In the genomic region with DNA sequence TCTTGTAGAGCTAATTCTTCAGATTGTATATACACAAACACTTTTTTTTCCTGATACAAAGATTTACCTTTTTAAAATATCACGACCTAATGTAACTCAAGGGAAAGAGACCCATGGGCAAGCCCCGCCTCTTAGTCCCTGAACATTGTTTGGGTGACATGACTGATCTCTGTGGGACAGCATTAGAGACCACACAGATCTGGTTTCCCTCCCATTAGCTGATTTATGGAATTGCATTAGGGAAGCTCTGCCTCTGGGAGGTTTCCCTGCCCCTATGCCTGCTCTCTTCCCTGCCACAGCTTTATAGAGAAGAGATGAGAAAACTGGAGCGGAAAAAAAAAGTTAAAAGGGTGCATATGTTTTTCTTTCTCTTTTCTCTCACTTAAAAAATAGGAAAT, we compare ENCODE assay signal across 17 mouse cellular contexts. TPM values are rescaled to one million over a fixed set of nuclear protein-coding genes. Genes with fewer than 3 reads are reported as not detected.
DNase-seq lines count a peak whose midpoint lies in the region; ATAC-seq lines count a peak whose summit lies in the region.
"Had no signal": no experiment of that assay in that cellular context is flagged by ENCODE, and none has a peak within 500 bp of the region (broad histone marks: within the 10 kb centered on the region; RNA-seq: fewer than 3 reads in every experiment).

No protein-coding gene starts in this region.

- no peak overlapping the region for H3K4me3 ChIP-seq in kidney, embryonic 14.5 days (ENCODE audit: low read length)
- H3K4me3 ChIP-seq in hindbrain, embryonic 12.5 days = no peak overlapping the region
- no peak overlapping the region for H3K4me3 ChIP-seq in midbrain, embryonic 12.5 days
- H3K4me3 ChIP-seq: gastrocnemius, adult 2 months; heart, embryonic 13.5 days; left cerebral cortex, adult 2 months had no signal

- H3K27ac ChIP-seq in kidney, embryonic 14.5 days (ENCODE audit: low read depth, low read length) = no peak overlapping the region
- no peak overlapping the region for H3K27ac ChIP-seq in hindbrain, embryonic 12.5 days
- no peak overlapping the region for H3K27ac ChIP-seq in midbrain, embryonic 12.5 days (replicated peaks)
- H3K27ac ChIP-seq: gastrocnemius, adult 2 months; heart, embryonic 13.5 days; left cerebral cortex, adult 2 months had no signal

- ATAC-seq in kidney, embryonic 14.5 days (ENCODE audit: low FRiP score, low TSS enrichment) = peak; percentile 51; the same call in 1 of the 2 replicates
- ATAC-seq in hindbrain, embryonic 12.5 days (ENCODE audit: low FRiP score) = no peak
- no peak for ATAC-seq in midbrain, embryonic 12.5 days (ENCODE audit: low FRiP score, low read depth)
- ATAC-seq: activated CD4-positive, CD25-positive, alpha-beta regulatory T cell, adult 4 months; CD4-positive, CD25-positive, alpha-beta regulatory T cell, adult 4 months had no signal

- H3K9me3 ChIP-seq in kidney, embryonic 14.5 days (ENCODE audit: control insufficient read depth, low read length) = no peaks in the 10 kb centered on the region
- H3K9me3 ChIP-seq in hindbrain, embryonic 12.5 days (replicated peaks) = no peaks in the 10 kb centered on the region
- no peaks in the 10 kb centered on the region for H3K9me3 ChIP-seq in midbrain, embryonic 12.5 days
- H3K9me3 ChIP-seq: heart, embryonic 13.5 days had no signal

- H3K4me1 ChIP-seq in kidney, embryonic 14.5 days (ENCODE audit: control insufficient read depth, insufficient read depth, low read length) = 0 out of 2 replicates have a peak, but pooled peaks cover 3% of the 10 kb centered on the region
- H3K4me1 ChIP-seq in hindbrain, embryonic 12.5 days = peaks cover 27% of the 10 kb centered on the region
- peaks cover 29% of the 10 kb centered on the region for H3K4me1 ChIP-seq in midbrain, embryonic 12.5 days

- DNase-seq in kidney, adult 8-10 months = no peak
- peak; percentile 46 for DNase-seq in retina, embryonic 14.5 days (ENCODE audit: low spot score)
- no peak for DNase-seq in right cerebral cortex, postnatal 25 days
- DNase-seq in right cerebral cortex, postnatal 36 days (ENCODE audit: low spot score in 2 of 2) = no peak
- no peak for DNase-seq in gastrocnemius, postnatal 10 days
- DNase-seq: cerebellum, postnatal 14 days; gastrocnemius, adult 2 months; lung, postnatal 10 days had no signal

- H3K9ac ChIP-seq in kidney, embryonic 14.5 days (ENCODE audit: low read depth, low read length) = no peak overlapping the region
- no peak overlapping the region for H3K9ac ChIP-seq in hindbrain, embryonic 12.5 days
- H3K9ac ChIP-seq in midbrain, embryonic 12.5 days (replicated peaks) = no peak overlapping the region
- H3K9ac ChIP-seq: heart, embryonic 13.5 days had no signal

- 21% methylated on average over 3 of the region's 3 CpGs for WGBS in kidney, embryonic 14.5 days
- 18% methylated on average over 3 of the region's 3 CpGs for WGBS in hindbrain, embryonic 12.5 days
- 39% methylated on average over 3 of the region's 3 CpGs for WGBS in midbrain, embryonic 12.5 days

- no peaks in the 10 kb centered on the region for H3K36me3 ChIP-seq in kidney, embryonic 14.5 days (ENCODE audit: control insufficient read depth, insufficient read depth, low read length)
- H3K36me3 ChIP-seq in hindbrain, embryonic 12.5 days = 0 out of 2 replicates have a peak, but pooled peaks cover 5% of the 10 kb centered on the region
- peaks cover 7% of the 10 kb centered on the region; the same call in 1 of the 2 replicates for H3K36me3 ChIP-seq in midbrain, embryonic 12.5 days
- H3K36me3 ChIP-seq: heart, embryonic 13.5 days had no signal

- no peaks in the 10 kb centered on the region for H3K27me3 ChIP-seq in kidney, embryonic 14.5 days (ENCODE audit: control insufficient read depth, insufficient read depth, low read length)
- no peaks in the 10 kb centered on the region for H3K27me3 ChIP-seq in hindbrain, embryonic 12.5 days
- no peaks in the 10 kb centered on the region for H3K27me3 ChIP-seq in midbrain, embryonic 12.5 days
- H3K27me3 ChIP-seq: heart, embryonic 13.5 days had no signal

- H3K4me2 ChIP-seq in kidney, embryonic 14.5 days (replicated peaks; ENCODE audit: low read depth, low read length) = no peak overlapping the region
- peak overlapping the region; percentile 76 for H3K4me2 ChIP-seq in hindbrain, embryonic 12.5 days (replicated peaks)
- peak overlapping the region; percentile 78 for H3K4me2 ChIP-seq in midbrain, embryonic 12.5 days (replicated peaks)
- H3K4me2 ChIP-seq: heart, embryonic 13.5 days; liver, embryonic 11.5 days had no signal

RNA-seq across cellular contexts. Expression of gene Cxxc4, which starts 7.6 kb away (rescaled TPM):
- 8.4 and 9.0 TPM in 2 replicates for polyA plus RNA-seq in kidney, embryonic 14.5 days (2014; fragmentation: Nextera tagmentation; extraction: Ambion mirVana)
- 22.7 and 26.4 TPM in 2 replicates for polyA plus RNA-seq in hindbrain, embryonic 12.5 days (2016; fragmentation: Nextera tagmentation; extraction: Ambion mirVana)
- polyA plus RNA-seq in midbrain, embryonic 12.5 days (2016; fragmentation: Nextera tagmentation; extraction: Ambion mirVana) = 32.1 and 38.8 TPM in 2 replicates
- 1 to 10 TPM in 1 of 2 experiments, under 1 TPM in 1; 0.82 to 1.3 TPM for total RNA-seq in gastrocnemius, postnatal 10 days (2021)
- total RNA-seq: monocyte, adult 5-6 weeks had no signal
- polyA plus RNA-seq: CD4-positive, CD25-positive, alpha-beta regulatory T cell, adult 4 months had no signal
